Mouse (Mus musculus) megakaryocyte, embryonic 14.5 days (primary cell): ENCODE data around the gene Klhl29.

Source experiments
- FLI1 ChIP-seq: IDR thresholded peaks from 2 replicates; pipeline ENCODE4 v1.6.1; 2012; ENCODE audit warnings: low read length, inconsistent platforms, mixed read lengths
- GATA1 ChIP-seq: IDR thresholded peaks from 3 replicates; pipeline ENCODE4 v1.6.1; 2012; ENCODE audit warnings: mixed read lengths, low read length, inconsistent platforms, borderline replicate concordance

- no peak for TF ChIP-seq GATA1
- no peak for TF ChIP-seq FLI1
Measured at GRCm38 (mm10) chr12:5087787-5088519, 287.5 kb downstream of the Klhl29 start.
